Mouse (Mus musculus) left cerebral cortex, adult 11 months (tissue): ENCODE data around the gene Asb4.

Experiments used
- DNase-seq: peaks from one replicate; pipeline ENCODE4 v3.0.0; 2022; ENCODE audit warnings: low spot score

Asb4 gene

DNA sequence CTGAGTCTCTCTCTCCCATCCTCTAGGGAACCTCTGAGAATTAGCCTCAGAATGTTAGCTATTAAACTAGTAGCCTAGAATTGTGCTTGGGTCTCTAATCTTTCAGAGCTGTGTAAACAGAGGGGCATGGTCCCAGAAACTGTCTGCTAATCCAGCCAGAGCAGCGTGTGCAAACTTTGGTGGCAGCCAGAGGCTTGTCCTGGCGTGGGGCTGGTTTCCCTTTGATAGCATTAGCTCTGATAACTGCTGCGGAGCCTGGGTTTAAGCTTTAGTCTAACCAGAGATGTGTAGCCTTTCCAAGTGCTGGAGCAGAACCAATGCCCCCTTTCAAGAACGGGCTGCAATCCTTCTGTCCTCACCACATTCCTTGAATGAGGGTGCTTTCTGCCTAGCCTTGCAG lies 11.8 kb downstream of the Asb4 start:
- no peak for DNase-seq

DNA sequence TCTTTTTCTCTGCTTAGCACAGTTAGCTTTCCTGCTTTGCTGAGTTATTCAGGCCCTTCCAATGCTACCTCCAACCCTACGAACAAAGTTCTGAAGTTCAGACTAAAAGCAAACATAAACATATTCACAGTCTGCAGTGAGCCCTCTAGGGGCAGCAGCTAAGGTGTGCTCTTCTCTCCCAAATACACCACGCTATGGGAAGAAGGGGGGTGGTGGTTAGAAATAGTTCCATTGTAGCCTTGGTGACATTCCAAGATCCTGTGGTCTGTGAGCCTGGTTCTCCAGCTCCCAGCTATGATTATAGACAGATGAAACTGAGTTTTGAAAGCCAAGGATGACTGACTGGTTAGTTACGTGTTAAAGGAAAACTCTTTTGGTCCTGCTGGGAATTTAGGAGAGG lies 13.6 kb downstream of the Asb4 start:
- DNase-seq: no peak

DNA sequence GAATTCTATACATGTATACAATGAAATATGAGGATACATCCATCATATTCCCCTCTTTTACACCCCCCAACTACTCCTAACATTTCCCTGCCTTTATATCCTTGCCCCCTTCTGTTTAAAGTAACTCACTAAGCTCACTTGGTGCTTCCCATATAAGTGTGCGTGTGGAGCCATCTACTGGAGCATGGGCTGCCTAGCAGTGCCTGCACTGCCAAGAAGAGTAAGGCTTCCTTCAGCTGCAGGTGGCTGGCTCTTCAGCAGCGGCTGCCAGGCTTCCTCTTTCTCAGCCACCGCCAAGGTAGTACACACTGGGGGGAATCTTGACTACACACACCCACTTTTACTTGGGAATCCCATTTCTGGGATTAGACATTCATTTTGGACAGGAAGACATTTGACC lies 18.2 kb downstream of the Asb4 start:
- DNase-seq: peak; percentile 52

DNA sequence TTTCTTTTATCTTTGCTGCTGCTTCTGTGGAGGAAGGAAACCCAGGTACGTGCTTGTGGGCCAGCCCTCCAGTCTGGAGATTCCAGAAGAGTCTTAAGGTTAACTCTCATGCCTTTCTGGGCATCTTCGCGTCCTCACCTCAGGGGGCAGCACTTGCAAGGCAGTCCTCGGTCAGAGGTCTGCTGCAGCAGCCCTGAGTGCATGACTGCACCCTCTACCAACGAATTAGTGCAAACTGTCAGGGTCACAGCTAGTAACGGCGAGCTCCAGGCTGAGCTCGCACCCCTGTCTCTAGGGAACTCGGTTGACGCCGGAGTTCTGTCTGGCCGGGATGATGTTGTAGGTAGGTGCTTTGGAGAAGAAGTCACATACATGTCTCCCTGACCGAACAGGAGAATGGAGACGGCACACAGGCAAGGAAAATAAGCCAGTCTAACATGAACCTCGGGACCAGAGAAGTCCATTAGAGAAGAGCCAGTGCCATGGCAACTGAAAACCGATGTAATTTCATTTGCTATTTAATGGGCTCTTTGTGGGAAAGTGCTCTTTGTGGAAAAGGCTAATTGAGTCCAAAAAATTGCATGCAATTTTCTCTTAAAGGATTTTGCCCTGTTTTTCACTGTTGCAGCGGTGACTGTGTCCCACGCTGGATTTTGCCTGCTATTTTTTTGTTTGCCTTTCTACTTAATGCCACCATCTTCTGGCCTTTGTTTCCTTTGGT lies 20.1 kb downstream of the Asb4 start:
- DNase-seq: no peak

DNA sequence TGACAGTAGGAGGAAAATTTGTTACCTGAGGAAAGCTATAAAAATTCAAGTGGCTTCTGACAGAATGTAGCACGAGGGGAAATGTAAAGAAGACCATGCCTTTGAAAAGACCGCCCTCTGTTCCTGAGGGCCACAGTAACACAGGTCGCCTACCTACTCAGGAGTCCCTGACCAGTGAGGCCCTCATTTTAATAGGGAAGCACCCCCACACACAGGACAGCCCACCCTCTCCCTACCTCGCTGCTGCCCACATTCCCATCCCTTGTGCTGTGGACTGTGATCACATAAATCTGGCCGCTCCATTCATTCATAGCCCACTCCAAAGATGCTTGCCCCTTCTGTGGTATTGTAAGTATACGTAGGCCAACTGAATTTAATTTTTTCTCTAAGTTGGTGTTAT lies 20.8 kb downstream of the Asb4 start:
- no peak for DNase-seq

DNA sequence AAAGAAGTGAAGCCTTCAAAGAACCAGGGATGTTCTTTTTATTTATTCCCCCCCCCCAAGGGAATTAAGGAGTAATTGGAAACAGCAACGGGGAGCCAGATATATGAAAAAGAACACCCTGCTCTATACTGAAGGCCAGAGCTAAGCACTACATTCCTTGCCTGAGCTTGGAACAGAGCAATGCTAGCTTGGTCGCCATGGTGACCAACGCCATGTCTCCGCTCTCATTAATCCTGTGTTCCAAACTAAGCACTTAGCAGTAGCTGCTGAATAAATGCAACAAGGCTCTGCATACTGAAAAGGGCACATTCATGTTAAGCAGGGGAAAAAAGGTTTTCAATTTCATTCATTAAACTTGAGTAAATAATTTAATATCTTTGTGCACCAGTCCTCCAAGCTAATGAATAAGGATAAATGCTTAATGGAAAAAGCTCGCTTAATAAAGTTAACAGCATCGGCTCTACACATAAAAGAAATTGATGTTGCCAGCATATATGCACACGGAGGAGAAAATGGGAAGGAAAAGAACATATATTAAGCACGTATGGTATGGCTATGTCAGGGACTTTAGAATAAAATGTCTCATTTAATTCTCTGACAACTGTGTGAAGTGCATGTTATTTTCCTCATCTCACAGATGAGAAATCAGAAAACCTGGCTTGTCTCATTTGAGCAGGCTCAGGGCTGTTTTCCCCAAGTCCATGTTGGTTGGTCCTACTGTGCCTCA lies 25.4 kb downstream of the Asb4 start:
- DNase-seq: peak; percentile 18

DNA sequence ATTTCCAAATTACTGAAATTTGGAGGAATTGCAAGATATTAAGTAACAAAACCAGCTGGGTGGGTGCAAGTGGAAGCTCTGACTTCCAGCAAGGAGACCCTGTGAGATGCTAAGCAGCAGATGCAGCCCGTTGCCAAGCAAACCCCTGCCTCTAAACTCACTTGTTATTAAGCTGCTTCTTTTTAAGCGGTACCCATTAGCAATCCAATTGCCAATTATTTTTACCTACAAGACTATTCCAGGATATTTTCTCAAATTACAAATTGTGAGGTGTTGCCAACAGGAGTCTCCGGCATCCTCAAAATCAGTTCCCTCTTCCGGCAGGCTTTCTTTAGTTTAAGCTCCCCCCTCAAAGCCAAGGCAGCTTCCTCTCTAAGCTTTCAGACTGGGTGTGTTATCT lies 26.5 kb downstream of the Asb4 start:
- no peak for DNase-seq

DNA sequence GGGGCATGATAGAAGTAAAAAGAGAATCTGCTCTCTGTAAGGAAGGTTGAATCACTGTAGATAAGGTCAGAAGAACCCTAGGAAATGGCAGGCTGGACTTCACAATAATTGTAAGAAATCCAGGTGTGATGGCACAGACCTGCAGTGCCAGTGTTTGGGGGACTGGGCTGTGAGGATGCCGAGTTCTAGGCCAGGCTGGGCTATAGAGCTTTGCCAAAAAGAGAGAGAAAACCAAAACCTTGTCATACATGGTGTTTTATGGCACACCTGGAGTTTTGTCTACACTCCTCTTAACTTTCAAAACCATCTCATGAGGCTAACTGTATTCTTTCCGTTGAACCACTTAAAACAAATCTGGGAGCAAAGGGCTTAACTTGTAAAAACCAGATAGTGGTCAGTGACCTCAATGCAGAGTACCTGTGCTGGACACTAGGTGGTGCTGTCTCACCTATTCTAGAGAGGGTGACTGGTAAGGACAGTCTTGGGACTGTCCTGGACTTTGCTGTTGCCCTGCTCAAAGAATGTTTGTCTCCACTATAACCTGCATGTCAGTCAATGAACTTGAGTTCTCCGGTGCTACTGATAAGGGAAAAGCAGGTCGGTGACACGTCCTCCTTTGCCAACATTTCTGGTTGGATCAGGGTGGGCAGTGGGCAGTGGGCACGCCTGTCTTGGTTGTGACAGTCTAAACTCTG lies 27.7 kb downstream of the Asb4 start:
- DNase-seq: peak; percentile 34

DNA sequence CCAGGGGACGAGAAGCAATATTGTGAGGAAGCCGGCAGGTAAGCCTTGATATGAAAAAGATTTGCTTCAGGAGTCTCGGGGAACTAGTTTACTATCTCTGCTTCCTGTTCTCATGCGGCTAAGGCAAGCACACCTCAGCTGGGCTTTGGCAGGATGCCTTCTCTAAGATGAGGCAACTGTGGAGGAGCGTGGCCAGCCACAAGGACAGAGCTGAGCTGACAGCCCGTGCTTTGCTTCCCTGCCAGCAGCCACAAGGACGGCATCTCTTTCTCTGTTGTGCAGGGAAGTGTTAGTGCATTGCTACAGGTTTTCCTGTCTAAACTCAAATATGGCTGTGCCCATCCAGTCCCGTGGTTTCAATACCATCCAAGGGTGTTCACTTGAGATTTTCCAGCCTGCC lies 30.1 kb downstream of the Asb4 start:
- no peak for DNase-seq

DNA sequence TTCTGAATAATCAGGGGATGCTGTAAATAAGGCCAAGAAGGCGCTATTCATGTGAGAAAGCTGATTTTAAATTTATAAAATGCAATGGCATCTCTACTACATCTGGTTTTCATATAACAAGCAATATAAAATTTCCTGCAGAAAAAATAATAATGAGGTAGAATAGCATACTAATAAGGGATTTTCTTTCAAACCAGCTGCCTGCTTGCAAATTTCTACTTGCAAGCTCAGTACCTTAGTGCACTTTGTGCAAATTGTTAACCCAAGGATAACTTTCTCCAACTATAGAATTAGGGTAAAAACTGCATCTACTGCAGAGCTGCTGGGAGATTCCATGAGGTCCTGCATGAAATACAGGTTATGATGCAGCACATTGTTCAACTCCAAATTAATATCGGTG lies 38.3 kb downstream of the Asb4 start:
- DNase-seq: no peak

DNA sequence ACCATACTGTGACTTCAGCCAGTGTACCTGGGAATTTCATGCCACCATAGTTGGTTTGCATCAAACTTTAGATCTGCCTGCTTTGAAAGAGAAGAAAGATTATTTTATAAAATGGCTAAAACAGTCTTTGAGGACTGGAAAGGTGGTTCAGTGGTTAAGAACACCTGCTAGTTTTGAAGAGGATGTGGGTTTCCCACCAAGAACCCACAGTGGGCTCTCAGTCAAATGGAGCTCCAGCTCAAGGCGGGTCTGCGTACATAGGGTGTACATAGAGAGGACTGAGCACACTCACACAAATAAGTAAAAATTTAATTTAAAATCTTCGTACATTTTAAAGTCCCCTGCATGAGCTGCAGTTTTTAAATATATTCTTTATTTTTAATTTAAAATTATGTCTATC lies 39.2 kb downstream of the Asb4 start:
- DNase-seq: no peak

DNA sequence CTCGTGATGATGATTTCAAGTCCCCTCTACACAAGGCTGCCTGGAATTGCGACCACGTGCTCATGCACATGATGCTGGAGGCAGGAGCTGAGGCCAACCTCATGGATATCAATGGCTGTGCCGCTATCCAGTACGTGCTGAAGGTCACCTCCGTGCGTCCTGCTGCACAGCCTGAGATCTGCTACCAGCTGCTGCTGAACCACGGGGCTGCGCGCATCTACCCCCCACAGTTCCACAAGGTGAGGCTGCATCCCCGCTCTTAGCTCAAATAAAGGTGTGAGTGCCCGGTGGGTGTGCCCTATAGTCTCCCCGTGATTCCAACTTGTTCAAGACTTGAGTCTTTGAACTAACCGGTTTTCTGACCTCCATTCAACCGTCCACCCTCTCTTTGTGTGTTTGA lies 40.4 kb downstream of the Asb4 start:
- DNase-seq: no peak

DNA sequence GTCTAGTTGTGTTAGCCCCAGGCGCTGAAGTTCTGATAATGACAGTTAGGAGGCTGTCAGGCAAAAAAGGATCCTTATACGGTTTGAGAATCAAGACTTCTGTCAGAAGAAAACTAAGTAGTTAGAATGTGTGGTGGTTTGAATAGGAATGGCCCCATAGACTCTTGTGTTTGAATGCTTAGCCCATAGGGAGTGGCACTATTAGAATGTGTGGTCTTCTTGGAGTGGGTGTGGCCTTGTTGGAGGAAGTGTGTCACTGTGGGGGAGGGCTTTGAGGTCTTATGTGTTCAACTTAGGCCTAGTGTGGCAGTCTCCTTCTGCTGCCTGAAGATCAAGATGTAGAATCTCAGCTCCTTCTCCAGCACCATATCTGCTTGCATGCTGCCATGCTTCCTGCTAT lies 43.8 kb downstream of the Asb4 start:
- DNase-seq: no peak

DNA sequence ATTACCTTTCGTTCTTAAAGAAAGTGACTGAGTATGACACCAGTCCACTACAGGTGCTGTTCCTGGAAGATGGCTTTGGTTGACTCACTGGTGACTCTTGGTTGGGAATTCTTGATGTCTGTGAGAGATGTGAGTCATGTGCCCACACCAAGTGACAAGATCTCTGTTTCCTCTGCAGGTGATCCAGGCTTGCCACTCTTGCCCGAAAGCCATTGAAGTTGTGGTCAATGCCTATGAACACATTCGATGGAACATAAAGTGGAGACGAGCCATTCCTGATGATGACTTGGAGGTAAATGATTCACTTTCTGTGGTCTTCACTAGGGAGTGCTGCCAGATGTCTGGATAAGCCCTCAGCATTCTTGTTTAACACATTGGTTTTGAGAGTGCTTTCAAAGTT lies 46.4 kb downstream of the Asb4 start:
- DNase-seq: no peak

DNA sequence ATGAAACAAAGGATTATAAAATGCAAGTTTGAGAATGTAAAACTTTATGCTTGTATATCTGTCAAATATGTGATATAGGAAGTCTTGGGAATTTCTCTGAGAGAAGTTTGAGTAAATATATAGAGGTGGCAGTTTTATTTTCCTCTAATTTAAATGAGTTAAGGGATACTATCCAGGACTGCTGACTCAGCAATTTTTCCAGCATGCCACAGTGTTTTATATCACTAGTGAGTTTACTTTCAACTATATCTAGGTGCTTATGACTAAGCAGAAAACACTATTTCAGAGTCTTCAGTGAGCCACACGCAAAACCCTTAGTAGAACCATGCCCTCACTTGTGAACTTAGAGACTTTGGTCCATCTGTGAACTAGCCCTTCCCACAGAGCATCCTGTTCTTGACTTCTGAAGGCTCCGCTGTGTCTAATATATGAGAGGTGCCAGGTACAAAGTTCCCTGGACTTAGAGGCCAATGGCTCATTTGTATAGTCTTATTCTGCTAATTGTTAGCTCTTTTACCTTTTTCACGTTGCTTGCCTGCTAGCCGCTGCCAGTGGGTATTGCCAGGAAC lies 46.9 kb downstream of the Asb4 start:
- no peak for DNase-seq

DNA sequence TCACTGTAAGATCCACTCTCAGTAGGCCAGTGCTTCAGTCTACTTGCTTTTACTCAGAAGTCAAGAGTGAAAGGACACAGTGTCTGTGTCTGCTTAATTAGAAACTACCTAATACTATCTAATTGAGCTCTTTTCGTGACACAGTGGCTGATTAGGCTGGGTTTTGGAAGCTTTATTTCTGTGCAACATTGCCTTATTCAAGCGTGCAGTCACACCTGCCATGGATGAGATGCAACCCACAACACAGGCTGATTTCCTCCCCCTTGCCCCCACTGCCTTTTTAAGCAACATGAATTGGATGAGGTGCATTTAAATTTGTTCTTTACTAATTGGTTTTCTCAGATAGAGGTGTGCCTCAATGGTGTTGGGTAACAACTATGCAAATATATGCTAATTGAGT lies 50.7 kb downstream of the Asb4 start:
- DNase-seq: no peak

DNA sequence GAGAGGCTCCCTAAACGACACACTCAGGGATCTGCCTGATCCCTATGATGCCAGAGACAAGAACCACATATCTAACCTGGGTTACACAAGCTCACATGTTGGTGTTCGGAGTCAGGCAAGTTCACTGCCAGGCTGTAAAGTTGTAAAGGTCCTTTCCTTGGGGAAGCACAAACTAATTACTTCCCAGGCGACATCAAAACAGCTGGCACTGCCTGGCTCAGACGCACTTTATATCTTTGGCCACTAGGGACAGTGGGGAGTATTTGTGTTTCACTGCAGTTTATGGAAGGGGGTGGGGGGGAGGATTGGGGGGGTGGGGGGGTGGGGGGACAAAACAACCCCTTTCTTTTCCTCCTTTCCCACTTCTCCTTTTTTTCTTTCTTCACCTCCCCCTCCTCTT lies 54.6 kb downstream of the Asb4 start:
- no peak for DNase-seq

DNA sequence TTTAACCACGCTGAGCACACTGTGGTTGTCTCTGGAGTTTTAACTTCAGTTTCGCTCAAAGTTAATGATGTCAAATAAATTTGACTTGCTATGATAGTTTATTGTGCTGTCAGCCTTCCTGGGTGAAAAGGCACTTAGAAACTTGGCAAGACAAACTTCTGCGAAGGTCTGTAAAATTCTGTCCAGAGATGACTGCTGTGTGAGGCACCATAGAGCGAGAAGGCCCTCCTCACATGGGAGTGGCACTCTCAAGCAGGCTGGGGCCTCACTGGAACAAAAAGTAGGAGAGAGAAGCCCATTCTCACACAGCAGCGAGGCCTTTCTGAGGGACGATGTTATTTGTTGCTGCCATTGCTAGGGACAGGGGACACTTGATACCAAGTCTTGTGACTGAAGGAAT lies 58.0 kb downstream of the Asb4 start:
- DNase-seq: no peak

DNA sequence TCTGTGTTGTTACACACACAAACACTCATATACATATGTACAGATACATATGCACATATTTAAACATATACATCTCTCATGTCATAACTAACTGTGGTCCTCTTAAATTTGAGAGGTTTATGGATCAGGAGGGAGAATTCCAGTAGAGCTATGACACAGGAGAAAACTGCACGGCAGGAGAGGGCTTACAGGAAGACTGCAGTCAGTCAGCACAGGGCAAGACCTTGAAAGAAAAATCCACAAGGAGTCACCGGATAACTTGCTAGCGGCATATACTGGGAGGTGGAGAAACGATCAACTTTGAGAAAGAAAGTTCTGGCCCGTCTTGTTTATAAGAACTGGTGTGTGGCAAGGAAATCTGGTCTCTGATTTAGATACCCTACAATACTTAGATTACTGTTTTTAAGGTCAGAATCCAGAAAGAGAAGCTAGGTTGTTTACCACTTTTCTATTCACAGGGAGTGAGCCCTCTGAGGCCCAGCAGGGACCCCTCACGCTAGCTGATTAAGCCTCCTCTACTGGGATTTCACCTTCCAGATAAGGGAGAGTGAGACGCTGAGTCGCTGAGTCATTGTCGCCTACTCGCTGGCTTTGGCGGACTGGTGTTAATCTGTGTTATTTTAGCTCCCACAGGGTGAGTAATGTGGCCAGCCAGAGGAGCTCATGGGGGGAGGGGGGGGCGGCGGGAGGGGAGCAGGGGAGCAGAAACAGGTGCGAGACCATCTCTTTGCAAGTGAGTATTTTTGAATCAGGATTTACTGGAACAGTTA lies 59.3 kb downstream of the Asb4 start:
- DNase-seq: no peak

DNA sequence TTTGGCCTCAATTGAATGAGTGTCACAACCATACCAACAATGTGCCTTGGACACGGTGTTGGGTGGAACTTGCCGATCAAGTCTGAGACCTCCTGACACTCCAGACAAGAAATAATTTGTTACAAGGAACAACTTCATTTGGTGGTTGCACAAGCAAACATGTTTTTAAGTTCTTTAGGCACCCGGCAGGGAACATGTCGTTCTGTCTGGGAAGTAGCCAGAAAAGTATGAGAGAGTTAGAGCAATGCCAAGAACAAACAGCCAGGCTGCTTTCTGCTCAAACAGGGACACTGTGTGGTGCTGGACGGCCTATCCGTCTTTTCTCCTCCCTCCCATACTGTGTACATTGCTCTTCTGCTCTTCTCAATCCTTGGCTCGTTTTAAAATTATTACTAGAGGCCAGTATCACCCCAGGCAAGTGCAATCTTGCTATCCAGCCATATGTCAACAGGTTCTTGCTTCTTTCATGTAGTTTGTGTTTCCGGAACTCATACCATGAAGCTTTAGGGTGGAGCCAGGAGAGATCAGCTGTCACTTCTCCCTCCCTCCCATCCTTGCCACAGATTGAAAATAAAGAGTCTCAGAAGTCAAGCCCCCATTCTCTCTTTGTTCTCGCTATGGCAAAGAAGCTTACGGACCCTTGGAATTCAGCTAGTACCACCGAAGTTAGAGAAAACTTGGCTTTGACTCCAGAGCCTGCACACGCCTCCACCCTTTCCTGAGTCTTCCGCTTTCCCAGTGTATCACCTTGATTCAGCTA lies 60.1 kb downstream of the Asb4 start:
- DNase-seq: peak; percentile 17

DNA sequence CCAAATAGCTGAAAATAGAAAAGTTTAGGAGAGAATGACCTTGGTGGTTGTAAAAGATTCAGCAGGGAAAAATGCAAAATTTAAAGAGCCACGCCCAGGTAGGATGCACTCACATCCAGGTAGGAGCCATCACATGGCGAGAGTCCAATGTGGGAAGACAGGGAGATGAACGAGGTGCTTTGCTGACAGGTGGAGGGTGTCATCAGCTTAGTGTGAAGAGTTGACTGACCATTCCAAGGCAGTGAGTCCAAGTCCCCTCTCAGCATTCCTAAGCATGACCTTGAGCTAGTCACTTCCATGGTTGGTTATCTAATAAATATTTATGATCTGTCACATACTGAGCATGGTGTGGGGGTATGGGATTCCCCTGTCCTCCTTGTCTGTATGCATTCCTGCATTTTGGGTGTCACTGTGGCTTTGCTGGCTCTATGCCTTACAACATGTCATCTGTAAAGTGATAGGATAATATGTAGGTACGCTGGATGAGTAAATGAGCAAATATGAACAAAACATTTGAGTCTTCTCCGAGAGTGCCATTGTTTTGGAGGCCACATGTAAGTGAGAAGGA lies 61.2 kb downstream of the Asb4 start:
- DNase-seq: no peak
